Mouse (Mus musculus): ENCODE data around the gene Gm12394. TPM values are rescaled to one million over a fixed set of nuclear protein-coding genes. Genes with fewer than 3 reads are reported as not detected.
"Not testable (repeated sequence)": the region's sequence is repeated elsewhere in the genome, so short reads cannot be mapped to it uniquely, and the experiment has no call there.

Gm12394 gene
- polyA plus RNA-seq (2014; fragmentation: Nextera tagmentation; extraction: Ambion mirVana): 0.10 and 0.41 TPM in 2 replicates

- H3K4me1 ChIP-seq (ENCODE audit: control insufficient read depth, insufficient read depth, low read length); H3K9me3 ChIP-seq (replicated peaks; ENCODE audit: control insufficient read depth, low read length); H3K27me3 ChIP-seq (replicated peaks; ENCODE audit: control insufficient read depth, insufficient read depth, low read length); H3K9ac ChIP-seq (ENCODE audit: low read length); H3K4me3 ChIP-seq (ENCODE audit: low read depth, low read length); H3K36me3 ChIP-seq (ENCODE audit: control insufficient read depth, insufficient read depth, low read length); H3K27ac ChIP-seq (ENCODE audit: low read depth, low read length); ATAC-seq; DNase-seq (ENCODE audit: low spot score); H3K4me2 ChIP-seq (ENCODE audit: low read length): not testable (repeated sequence)
- WGBS: 73% methylated on average over 1 of the region's 1 CpGs
Measured at GRCm38 (mm10) chr4:42856671-42857070, at the start of gene Gm12394. TSS of gene Gm12394 (minus strand) at chr4:42856771.

DNA sequence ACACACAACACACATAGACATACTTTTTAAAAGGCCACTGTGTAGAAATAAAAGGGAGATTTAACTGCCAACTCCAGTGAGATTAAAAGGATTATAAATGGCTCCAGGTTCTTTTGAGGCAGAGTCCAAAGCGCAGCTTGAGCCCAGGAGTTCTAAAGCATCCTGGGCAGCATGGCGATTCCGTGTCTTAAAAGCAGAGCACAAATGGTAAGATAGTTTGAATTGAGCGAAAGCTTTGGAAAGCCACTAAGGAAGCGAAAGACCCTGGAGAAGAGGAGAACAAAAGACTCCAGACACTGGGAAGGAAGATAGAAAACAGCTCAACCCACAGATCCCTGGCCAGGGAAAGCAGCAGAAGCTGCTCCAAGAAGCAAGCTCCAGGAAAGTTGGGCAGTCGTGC lies 48.4 kb upstream of the Gm12394 start:
- no peaks in the 10 kb centered on the region for H3K4me1 ChIP-seq (ENCODE audit: control insufficient read depth, insufficient read depth, low read length)
- no peaks in the 10 kb centered on the region for H3K9me3 ChIP-seq (replicated peaks; ENCODE audit: control insufficient read depth, low read length)
- no peak overlapping the region for H3K4me3 ChIP-seq (ENCODE audit: low read depth, low read length)
- H3K9ac ChIP-seq (ENCODE audit: low read length): no peak overlapping the region
- WGBS: 42% methylated on average over 6 of the region's 6 CpGs
- no peaks in the 10 kb centered on the region for H3K27me3 ChIP-seq (replicated peaks; ENCODE audit: control insufficient read depth, insufficient read depth, low read length)
- ATAC-seq (no peak), DNase-seq (ENCODE audit: low spot score) (peak; percentile 19)
- H3K4me2 ChIP-seq (ENCODE audit: low read length): no peak overlapping the region
- no peaks in the 10 kb centered on the region for H3K36me3 ChIP-seq (ENCODE audit: control insufficient read depth, insufficient read depth, low read length)
- no peak overlapping the region for H3K27ac ChIP-seq (ENCODE audit: low read depth, low read length)

GRCm38 (mm10) chr4:42904523-42904922 lies 48.0 kb upstream of the Gm12394 start:
- no peak overlapping the region for H3K9ac ChIP-seq (ENCODE audit: low read length)
- no peaks in the 10 kb centered on the region for H3K36me3 ChIP-seq (ENCODE audit: control insufficient read depth, insufficient read depth, low read length)
- no peaks in the 10 kb centered on the region for H3K27me3 ChIP-seq (replicated peaks; ENCODE audit: control insufficient read depth, insufficient read depth, low read length)
- no peak overlapping the region for H3K4me2 ChIP-seq (ENCODE audit: low read length)
- no peak for DNase-seq (ENCODE audit: low spot score)
- no peaks in the 10 kb centered on the region for H3K4me1 ChIP-seq (ENCODE audit: control insufficient read depth, insufficient read depth, low read length)
- H3K9me3 ChIP-seq (replicated peaks; ENCODE audit: control insufficient read depth, low read length): no peaks in the 10 kb centered on the region
- 75% methylated on average over 3 of the region's 3 CpGs for WGBS
- H3K27ac ChIP-seq (ENCODE audit: low read depth, low read length): no peak overlapping the region
- no peak for ATAC-seq
- no peak overlapping the region for H3K4me3 ChIP-seq (ENCODE audit: low read depth, low read length)

DNA sequence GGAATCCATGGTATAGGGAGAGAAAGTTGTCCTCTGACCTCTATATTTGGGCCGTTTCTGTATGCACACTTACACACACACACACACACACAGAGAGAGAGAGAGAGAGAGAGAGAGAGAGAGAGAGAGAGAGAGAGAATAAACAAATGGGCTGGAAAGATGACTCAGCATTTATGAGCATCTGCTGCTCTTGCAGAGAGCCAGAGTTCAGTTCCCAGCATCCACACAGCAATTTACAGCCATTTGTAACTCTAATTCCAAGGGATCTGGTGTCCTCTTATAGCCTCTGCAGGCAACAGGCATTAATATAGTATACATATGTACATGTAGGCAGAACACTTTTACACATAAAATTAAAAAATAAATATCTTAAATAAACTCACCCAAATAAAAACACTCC lies 47.4 kb upstream of the Gm12394 start:
- Histone ChIP-seq H3K9me3 (replicated peaks; ENCODE audit: control insufficient read depth, low read length) (no peaks in the 10 kb centered on the region), H3K36me3 (ENCODE audit: control insufficient read depth, insufficient read depth, low read length) (no peaks in the 10 kb centered on the region), H3K4me1 (ENCODE audit: control insufficient read depth, insufficient read depth, low read length) (no peaks in the 10 kb centered on the region), H3K9ac (ENCODE audit: low read length) (no peak overlapping the region), H3K27me3 (replicated peaks; ENCODE audit: control insufficient read depth, insufficient read depth, low read length) (no peaks in the 10 kb centered on the region), H3K4me2 (ENCODE audit: low read length) (no peak overlapping the region), H3K27ac (ENCODE audit: low read depth, low read length) (no peak overlapping the region), H3K4me3 (ENCODE audit: low read depth, low read length) (no peak overlapping the region)
- ATAC-seq (no peak), DNase-seq (ENCODE audit: low spot score) (no peak)
- 76% methylated on average over 1 of the region's 1 CpGs for WGBS

DNA sequence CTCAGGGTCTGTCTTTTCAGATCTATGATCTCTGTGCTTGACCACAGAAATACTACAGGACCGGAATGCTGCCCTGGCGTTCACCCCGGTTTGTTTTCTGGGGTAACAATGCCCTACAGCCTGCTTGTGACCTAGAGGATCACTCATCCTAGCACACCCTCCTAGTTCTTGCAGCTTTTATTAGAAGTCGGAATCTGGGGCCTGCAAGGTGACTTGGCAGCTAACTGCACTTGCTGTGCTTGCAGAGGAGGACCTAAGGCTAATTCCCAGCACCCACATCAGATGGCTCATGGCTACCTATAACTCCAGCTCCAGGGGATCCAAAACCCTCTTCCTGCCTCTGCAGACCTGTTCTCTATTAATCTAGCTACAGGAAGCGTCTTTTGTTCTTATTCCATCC lies 46.2 kb upstream of the Gm12394 start:
- Histone ChIP-seq H3K4me2 (ENCODE audit: low read length) (no peak overlapping the region), H3K36me3 (ENCODE audit: control insufficient read depth, insufficient read depth, low read length) (no peaks in the 10 kb centered on the region), H3K4me1 (ENCODE audit: control insufficient read depth, insufficient read depth, low read length) (no peaks in the 10 kb centered on the region), H3K9me3 (replicated peaks; ENCODE audit: control insufficient read depth, low read length) (no peaks in the 10 kb centered on the region), H3K27me3 (replicated peaks; ENCODE audit: control insufficient read depth, insufficient read depth, low read length) (no peaks in the 10 kb centered on the region), H3K27ac (ENCODE audit: low read depth, low read length) (no peak overlapping the region), H3K9ac (ENCODE audit: low read length) (no peak overlapping the region), H3K4me3 (ENCODE audit: low read depth, low read length) (no peak overlapping the region)
- DNase-seq (ENCODE audit: low spot score): no peak
- WGBS: 88% methylated on average over 5 of the region's 5 CpGs
- no peak for ATAC-seq

DNA sequence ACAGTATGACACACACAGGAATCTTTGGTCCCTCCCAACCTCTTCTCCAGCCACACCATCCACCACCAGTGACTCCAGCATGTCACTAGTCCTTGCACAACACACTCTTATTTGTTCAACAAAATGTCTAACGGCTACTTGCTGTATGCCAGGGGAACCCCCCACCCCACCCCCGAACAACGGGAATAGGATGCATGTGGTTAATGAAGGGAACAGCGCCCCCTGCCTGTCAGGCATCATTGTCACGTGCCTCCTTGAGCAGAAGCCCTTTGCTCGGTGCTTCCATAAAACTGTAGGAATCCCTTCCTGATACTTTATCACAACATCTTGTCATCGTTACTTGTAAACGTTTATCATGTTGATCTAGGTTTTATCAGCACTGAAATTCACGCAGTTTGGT lies 45.6 kb upstream of the Gm12394 start:
- Histone ChIP-seq H3K27ac (ENCODE audit: low read depth, low read length) (no peak overlapping the region), H3K9ac (ENCODE audit: low read length) (no peak overlapping the region), H3K4me3 (ENCODE audit: low read depth, low read length) (no peak overlapping the region), H3K4me2 (ENCODE audit: low read length) (no peak overlapping the region), H3K9me3 (replicated peaks; ENCODE audit: control insufficient read depth, low read length) (no peaks in the 10 kb centered on the region), H3K27me3 (replicated peaks; ENCODE audit: control insufficient read depth, insufficient read depth, low read length) (no peaks in the 10 kb centered on the region), H3K4me1 (ENCODE audit: control insufficient read depth, insufficient read depth, low read length) (no peaks in the 10 kb centered on the region), H3K36me3 (ENCODE audit: control insufficient read depth, insufficient read depth, low read length) (no peaks in the 10 kb centered on the region)
- DNase-seq (ENCODE audit: low spot score): no peak
- no peak for ATAC-seq
- WGBS: 69% methylated on average over 9 of the region's 9 CpGs

GRCm38 (mm10) chr4:42900878-42901277 lies 44.3 kb upstream of the Gm12394 start:
- DNase-seq (ENCODE audit: low spot score): no peak
- no peak overlapping the region for H3K4me2 ChIP-seq (ENCODE audit: low read length)
- WGBS: 69% methylated on average over 5 of the region's 5 CpGs

GRCm38 (mm10) chr4:42898914-42899313 lies 42.3 kb upstream of the Gm12394 start:
- Histone ChIP-seq H3K4me3 (ENCODE audit: low read depth, low read length) (no peak overlapping the region), H3K9me3 (replicated peaks; ENCODE audit: control insufficient read depth, low read length) (no peaks in the 10 kb centered on the region), H3K27me3 (replicated peaks; ENCODE audit: control insufficient read depth, insufficient read depth, low read length) (no peaks in the 10 kb centered on the region), H3K4me2 (ENCODE audit: low read length) (no peak overlapping the region), H3K9ac (ENCODE audit: low read length) (no peak overlapping the region), H3K27ac (ENCODE audit: low read depth, low read length) (no peak overlapping the region), H3K36me3 (ENCODE audit: control insufficient read depth, insufficient read depth, low read length) (no peaks in the 10 kb centered on the region), H3K4me1 (ENCODE audit: control insufficient read depth, insufficient read depth, low read length) (peaks cover 5% of the 10 kb centered on the region; the same call in 1 of the 2 replicates)
- 31% methylated on average over 3 of the region's 3 CpGs for WGBS
- DNase-seq (ENCODE audit: low spot score) (no peak), ATAC-seq (no peak)

More at GRCm38 (mm10) chr4:42900878-42901277, 44.3 kb upstream of the Gm12394 start:
- Histone ChIP-seq H3K36me3 (ENCODE audit: control insufficient read depth, insufficient read depth, low read length) (no peaks in the 10 kb centered on the region), H3K9ac (ENCODE audit: low read length) (no peak overlapping the region), H3K4me1 (ENCODE audit: control insufficient read depth, insufficient read depth, low read length) (no peaks in the 10 kb centered on the region), H3K27me3 (replicated peaks; ENCODE audit: control insufficient read depth, insufficient read depth, low read length) (no peaks in the 10 kb centered on the region), H3K4me3 (ENCODE audit: low read depth, low read length) (no peak overlapping the region), H3K9me3 (replicated peaks; ENCODE audit: control insufficient read depth, low read length) (no peaks in the 10 kb centered on the region), H3K27ac (ENCODE audit: low read depth, low read length) (no peak overlapping the region)
- no peak for ATAC-seq

DNA sequence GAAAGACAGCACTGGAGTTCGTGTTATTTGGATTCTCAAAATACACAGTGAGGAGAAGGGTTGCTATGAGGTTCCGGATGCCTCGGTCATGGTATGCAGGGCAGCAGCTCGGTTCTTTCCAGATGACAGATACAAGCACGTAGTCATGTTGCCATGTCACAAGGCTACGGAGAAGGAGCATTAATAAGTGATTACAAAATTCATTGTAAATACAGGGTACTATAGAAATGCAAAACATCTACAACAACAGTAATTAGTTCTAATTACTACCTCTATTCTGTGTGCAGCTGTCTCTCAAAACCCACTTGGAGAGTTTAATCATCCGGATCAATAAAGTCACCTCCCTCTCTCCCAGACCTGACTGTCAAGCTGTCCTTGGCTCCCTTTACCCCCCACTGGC lies 38.5 kb upstream of the Gm12394 start:
- Histone ChIP-seq H3K4me1 (ENCODE audit: control insufficient read depth, insufficient read depth, low read length) (peaks cover 5% of the 10 kb centered on the region; the same call in 1 of the 2 replicates), H3K9me3 (replicated peaks; ENCODE audit: control insufficient read depth, low read length) (no peaks in the 10 kb centered on the region), H3K27ac (ENCODE audit: low read depth, low read length) (no peak overlapping the region), H3K9ac (ENCODE audit: low read length) (no peak overlapping the region), H3K36me3 (ENCODE audit: control insufficient read depth, insufficient read depth, low read length) (no peaks in the 10 kb centered on the region), H3K27me3 (replicated peaks; ENCODE audit: control insufficient read depth, insufficient read depth, low read length) (no peaks in the 10 kb centered on the region), H3K4me3 (ENCODE audit: low read depth, low read length) (no peak overlapping the region), H3K4me2 (ENCODE audit: low read length) (no peak overlapping the region)
- ATAC-seq (peak; percentile 65), DNase-seq (ENCODE audit: low spot score) (peak; percentile 54)
- 24% methylated on average over 7 of the region's 7 CpGs for WGBS

Data from forebrain, embryonic 14.5 days (tissue).